Mouse (Mus musculus): ENCODE data around the gene Cyp2t4.

- TF ChIP-seq CTCF (IDR thresholded peaks at IDR 0.05; ENCODE audit: insufficient read depth, low read depth, low read length) = no peak
- TF ChIP-seq POLR2A (IDR thresholded peaks at IDR 0.05; ENCODE audit: insufficient read depth, low read depth, low read length) = no peak
Observed at GRCm38 (mm10) chr7:27159256-27159655, 5.7 kb downstream of the Cyp2t4 start.
